Mouse (Mus musculus) intestine, embryonic 16.5 days (tissue): ENCODE data around the gene Stat3. TPM values are rescaled to one million over a fixed set of nuclear protein-coding genes. Genes with fewer than 3 reads are reported as not detected.
A peak's percentile ranks its signal among the peaks of the same experiment; 100 is the strongest.

Experiments
- ATAC-seq: fragments of 200-750 bp; cut with Nextera tagmentation; 2 replicates; pipeline ENCODE4 v1.8.0; 2017; ENCODE audit warnings: moderate TSS enrichment, moderate library complexity
- H3K27ac ChIP-seq: fragments of 300-500 bp; sonication (generic); 2 replicates; pipeline ENCODE4 v1.5.1; 2014; ENCODE audit warnings: mild to moderate bottlenecking, low read length
- H3K27me3 ChIP-seq: fragments of 300-500 bp; sonication (generic); replicated peaks from 2 replicates; pipeline ENCODE4 v1.6.1; 2014; ENCODE audit warnings: low read length, control low read depth, mixed read lengths; ENCODE audit not compliant: control insufficient read depth, insufficient read depth
- H3K36me3 ChIP-seq: fragments of 300-500 bp; sonication (generic); 2 replicates; pipeline ENCODE4 v1.6.1; 2014; ENCODE audit warnings: low read length, control low read depth; ENCODE audit not compliant: control insufficient read depth, insufficient read depth
- H3K4me1 ChIP-seq: fragments of 300-500 bp; sonication (generic); 2 replicates; pipeline ENCODE4 v1.6.1; 2014; ENCODE audit warnings: low read length, control low read depth, mixed read lengths; ENCODE audit not compliant: control insufficient read depth, insufficient read depth
- H3K4me2 ChIP-seq: fragments of 300-500 bp; sonication (generic); 2 replicates; pipeline ENCODE4 v1.6.1; 2014; ENCODE audit warnings: low read depth, low read length, control low read depth
- H3K4me3 ChIP-seq: fragments of 300-500 bp; sonication (generic); 2 replicates; pipeline ENCODE4 v1.5.1; 2014; ENCODE audit warnings: mild to moderate bottlenecking, low read length
- H3K9ac ChIP-seq: fragments of 300-500 bp; sonication (generic); 2 replicates; pipeline ENCODE4 v1.6.1; 2014; ENCODE audit warnings: low read depth, low read length
- H3K9me3 ChIP-seq: fragments of 300-500 bp; sonication (generic); 2 replicates; pipeline ENCODE4 v1.6.1; 2016; ENCODE audit warnings: low read length, control low read depth; ENCODE audit not compliant: control insufficient read depth
- WGBS: fragments of 180-500 bp; shearing (Covaris S2); extraction: QIAGEN DNeasy Blood & Tissue Kit; methylation state at CpG from one replicate; pipeline ENCODE4 v1.1.7; 2014; 5-methylcytosine and 5-hydroxymethylcytosine counted together
- polyA plus RNA-seq: library from polyadenylated mRNA; unstranded; fragments of >200 nt; fragmentation: Nextera tagmentation; extraction: Ambion mirVana; gene quantifications from 2 replicates; pipeline ENCODE4 v1.2.1, GENCODE M21; 2015

Stat3 gene
- polyA plus RNA-seq, 1 experiment from 2014 or later: 48.9 TPM

DNA sequence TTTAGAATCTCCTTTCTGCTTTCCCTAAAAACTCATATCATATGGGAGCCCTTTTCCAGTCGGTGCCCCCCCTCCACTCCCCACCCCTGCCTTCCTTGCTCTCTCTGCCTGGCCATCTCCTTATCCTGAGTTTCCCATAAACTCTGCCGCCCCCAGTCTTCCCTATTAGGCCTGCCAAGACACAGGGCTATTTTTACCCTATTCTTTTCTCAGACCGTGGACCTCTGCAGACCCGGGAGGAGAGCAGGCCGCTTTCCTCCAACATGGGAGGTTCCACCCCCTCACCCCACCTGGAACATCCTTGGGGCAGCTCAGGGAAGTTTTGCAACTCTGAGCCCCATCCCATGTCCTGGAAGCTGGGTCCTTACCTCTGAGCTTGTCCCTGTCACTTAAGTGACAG is 28.0 kb upstream of the Stat3 start:
- no peak overlapping the region for H3K27ac ChIP-seq
- no peaks in the 10 kb centered on the region for H3K27me3 ChIP-seq
- H3K36me3 ChIP-seq: no peaks in the 10 kb centered on the region
- H3K4me1 ChIP-seq: peaks cover 31% of the 10 kb centered on the region
- WGBS: 68% methylated on average over 5 of the region's 5 CpGs
- no peaks in the 10 kb centered on the region for H3K9me3 ChIP-seq
- peak overlapping the region; percentile 88 for H3K4me2 ChIP-seq
- peak overlapping the region; percentile 77; the same call in 1 of the 2 replicates for H3K4me3 ChIP-seq
- H3K9ac ChIP-seq: no peak overlapping the region
- no peak for ATAC-seq

DNA sequence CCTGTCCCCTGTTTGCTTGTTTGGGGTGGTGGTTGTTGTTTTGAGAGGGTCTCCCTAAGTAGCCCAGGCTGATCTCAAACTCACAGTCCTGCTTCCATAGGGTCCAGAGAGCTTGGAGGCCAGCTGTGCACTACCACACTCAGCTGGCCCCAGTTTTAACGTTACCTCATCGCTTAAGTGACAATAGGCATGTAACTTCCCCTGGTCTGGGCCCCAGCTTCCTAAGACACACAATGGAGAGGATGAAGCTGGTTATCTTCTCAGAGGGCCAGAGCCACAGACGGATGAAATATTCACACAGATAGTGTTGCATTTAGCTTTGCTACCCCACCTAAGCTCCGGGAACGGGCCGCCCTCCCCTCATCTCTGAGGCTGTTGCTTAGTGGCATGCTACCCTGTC is 26.4 kb upstream of the Stat3 start:
- no peak for ATAC-seq
- no peak overlapping the region for H3K4me3 ChIP-seq
- peaks cover 31% of the 10 kb centered on the region for H3K4me1 ChIP-seq
- no peak overlapping the region for H3K27ac ChIP-seq
- WGBS: 66% methylated on average over 6 of the region's 6 CpGs
- H3K9ac ChIP-seq: no peak overlapping the region
- H3K27me3 ChIP-seq: no peaks in the 10 kb centered on the region
- no peaks in the 10 kb centered on the region for H3K36me3 ChIP-seq
- H3K4me2 ChIP-seq: no peak overlapping the region
- no peaks in the 10 kb centered on the region for H3K9me3 ChIP-seq

DNA sequence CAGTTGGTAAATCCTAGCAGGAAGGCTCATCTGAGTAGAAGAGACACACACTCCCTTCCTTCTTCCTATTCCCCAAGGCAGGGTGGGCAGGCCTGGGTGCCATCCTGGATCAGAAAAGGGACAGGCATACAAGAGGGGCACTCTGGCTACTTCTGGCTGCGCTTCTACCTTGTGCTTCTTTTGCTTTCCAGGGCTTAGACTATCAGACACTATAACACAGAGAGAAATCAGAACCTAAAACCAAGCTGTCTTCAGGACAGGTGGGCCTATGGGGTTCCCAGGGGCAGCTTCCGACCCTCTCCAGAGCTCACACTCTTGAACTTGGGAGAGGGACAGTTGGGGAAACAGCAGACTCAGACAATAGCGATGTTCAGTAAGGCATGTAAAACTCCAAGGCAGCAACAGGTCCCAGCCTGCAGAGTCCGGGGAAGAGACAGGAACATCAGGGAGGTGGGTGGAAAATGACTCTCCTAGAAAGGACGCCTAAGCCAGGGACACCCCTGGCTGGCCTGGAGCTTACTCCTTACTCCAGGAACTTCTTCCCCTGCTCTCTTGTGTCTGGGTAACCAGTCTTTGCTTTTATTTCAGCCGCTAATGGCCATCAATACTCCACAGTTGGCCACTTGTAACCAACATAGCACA is 25.7 kb upstream of the Stat3 start:
- Histone ChIP-seq H3K9me3 (no peaks in the 10 kb centered on the region), H3K27me3 (no peaks in the 10 kb centered on the region), H3K27ac (no peak overlapping the region), H3K36me3 (no peaks in the 10 kb centered on the region), H3K4me2 (no peak overlapping the region), H3K4me3 (no peak overlapping the region), H3K4me1 (peaks cover 35% of the 10 kb centered on the region), H3K9ac (no peak overlapping the region)
- WGBS: 87% methylated on average over 6 of the region's 6 CpGs
- ATAC-seq: no peak

DNA sequence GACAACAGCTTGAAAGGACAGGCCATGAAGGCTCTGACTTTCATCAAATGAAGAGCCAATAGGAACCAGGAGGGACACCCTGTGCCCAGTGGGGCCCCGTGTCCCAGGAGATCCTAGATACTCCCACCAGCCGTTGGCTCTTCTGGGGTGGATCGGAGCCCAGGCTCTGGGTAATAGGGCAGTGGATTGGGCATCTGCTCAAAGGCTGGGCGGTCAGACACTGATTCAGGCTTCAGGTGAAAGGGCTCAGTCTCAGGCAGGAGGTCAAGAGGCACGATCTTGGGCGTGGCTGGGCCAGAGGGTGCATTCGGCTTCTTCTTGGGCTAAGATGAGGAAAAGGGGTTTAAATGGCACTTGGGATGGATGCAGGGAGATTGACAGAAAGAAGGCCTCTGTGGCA is 24.8 kb upstream of the Stat3 start:
- H3K4me3 ChIP-seq: no peak overlapping the region
- H3K9me3 ChIP-seq: no peaks in the 10 kb centered on the region
- H3K36me3 ChIP-seq: no peaks in the 10 kb centered on the region
- no peak for ATAC-seq
- H3K4me1 ChIP-seq: peaks cover 37% of the 10 kb centered on the region
- H3K4me2 ChIP-seq: no peak overlapping the region
- no peak overlapping the region for H3K9ac ChIP-seq
- H3K27ac ChIP-seq: no peak overlapping the region
- peaks cover 2% of the 10 kb centered on the region; the same call in 1 of the 2 replicates for H3K27me3 ChIP-seq
- 83% methylated on average over 7 of the region's 7 CpGs for WGBS

DNA sequence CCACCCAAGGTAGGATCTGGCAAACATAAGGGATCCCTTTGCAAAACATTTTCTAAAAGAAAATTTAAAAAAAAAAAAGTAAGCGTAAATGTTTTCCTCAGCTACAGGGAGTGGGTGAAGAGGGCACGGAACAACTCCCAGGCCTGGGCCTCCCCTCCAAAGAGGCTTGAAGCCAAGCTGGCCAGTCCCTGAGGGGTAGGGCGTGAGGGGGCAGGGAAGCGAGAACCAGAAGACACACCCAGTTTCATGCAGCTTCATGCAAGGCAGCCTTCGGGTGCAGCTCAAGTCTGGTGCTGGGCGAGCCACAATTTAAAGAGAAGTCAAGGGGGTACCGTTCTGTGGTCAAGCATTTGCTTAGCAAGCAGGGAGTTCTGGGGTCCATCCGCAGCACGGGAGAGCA is 24.3 kb upstream of the Stat3 start:
- Histone ChIP-seq H3K9me3 (no peaks in the 10 kb centered on the region), H3K36me3 (no peaks in the 10 kb centered on the region), H3K4me3 (no peak overlapping the region), H3K27ac (no peak overlapping the region), H3K9ac (no peak overlapping the region), H3K27me3 (peaks cover 6% of the 10 kb centered on the region), H3K4me2 (no peak overlapping the region), H3K4me1 (peaks cover 43% of the 10 kb centered on the region)
- ATAC-seq: no peak
- 69% methylated on average over 9 of the region's 9 CpGs for WGBS

DNA sequence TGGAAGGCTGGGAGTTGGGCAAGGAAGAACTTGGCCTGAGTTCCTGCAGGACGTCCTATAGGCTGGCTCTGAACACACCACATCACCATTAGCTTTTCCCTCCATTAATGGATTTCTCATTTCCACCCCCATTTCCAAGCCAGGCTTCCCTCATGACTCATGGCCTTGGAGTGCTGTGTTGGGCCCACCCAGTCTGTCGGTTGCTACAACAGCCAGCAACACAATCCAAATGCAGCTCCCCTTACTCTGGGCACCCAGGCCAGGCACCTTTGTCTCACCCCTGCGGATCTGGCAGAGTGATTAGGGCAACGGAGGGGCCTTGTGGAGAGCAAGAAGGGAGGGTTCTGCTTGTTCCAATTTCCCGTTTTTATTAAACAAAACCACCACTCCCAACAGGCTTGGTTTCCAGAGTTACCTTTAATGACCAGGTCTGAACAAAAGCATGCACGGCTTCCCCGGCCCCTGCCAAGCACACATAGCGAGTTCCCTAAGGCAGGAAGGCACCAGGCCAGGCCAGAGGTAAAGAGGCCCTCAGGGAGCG is 23.1 kb upstream of the Stat3 start:
- peak overlapping the region; percentile 27; the same call in 1 of the 2 replicates for H3K9ac ChIP-seq
- 50% methylated on average over 9 of the region's 9 CpGs for WGBS
- peaks cover 39% of the 10 kb centered on the region for H3K4me1 ChIP-seq
- no peaks in the 10 kb centered on the region for H3K36me3 ChIP-seq
- no peaks in the 10 kb centered on the region for H3K9me3 ChIP-seq
- no peak overlapping the region for H3K4me3 ChIP-seq
- H3K27ac ChIP-seq: peak overlapping the region; percentile 57
- peaks cover 8% of the 10 kb centered on the region for H3K27me3 ChIP-seq
- H3K4me2 ChIP-seq: no peak overlapping the region
- peak; percentile 53 for ATAC-seq

DNA sequence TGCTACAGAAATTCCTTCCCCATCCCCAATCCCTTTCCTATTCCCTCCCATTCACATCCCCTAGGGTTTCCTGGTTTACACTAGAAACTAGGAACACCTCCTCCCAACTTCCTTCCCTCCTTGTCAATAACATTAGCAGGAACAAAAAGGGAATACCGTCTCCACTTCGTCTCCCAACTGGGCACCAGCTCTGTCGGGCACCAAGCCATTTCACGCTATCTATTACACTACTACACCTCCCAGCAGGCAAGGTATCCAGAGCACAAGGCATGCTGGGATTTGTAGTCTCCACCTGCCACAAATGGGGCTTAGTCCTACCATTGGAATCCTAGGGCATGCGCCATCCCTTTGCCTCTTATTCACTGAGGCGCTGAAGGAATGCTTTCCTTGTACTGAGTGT is 21.2 kb upstream of the Stat3 start:
- H3K9ac ChIP-seq: no peak overlapping the region
- no peak overlapping the region for H3K4me2 ChIP-seq
- WGBS: 27% methylated on average over 6 of the region's 6 CpGs
- peak overlapping the region; percentile 26; the same call in 1 of the 2 replicates for H3K27ac ChIP-seq
- H3K4me1 ChIP-seq: peaks cover 36% of the 10 kb centered on the region
- no peaks in the 10 kb centered on the region for H3K9me3 ChIP-seq
- no peak overlapping the region for H3K4me3 ChIP-seq
- H3K27me3 ChIP-seq: peaks cover 8% of the 10 kb centered on the region
- ATAC-seq: peak; percentile 43; the same call in 1 of the 2 replicates
- 0 out of 2 replicates have a peak, but pooled peaks cover 2% of the 10 kb centered on the region for H3K36me3 ChIP-seq

DNA sequence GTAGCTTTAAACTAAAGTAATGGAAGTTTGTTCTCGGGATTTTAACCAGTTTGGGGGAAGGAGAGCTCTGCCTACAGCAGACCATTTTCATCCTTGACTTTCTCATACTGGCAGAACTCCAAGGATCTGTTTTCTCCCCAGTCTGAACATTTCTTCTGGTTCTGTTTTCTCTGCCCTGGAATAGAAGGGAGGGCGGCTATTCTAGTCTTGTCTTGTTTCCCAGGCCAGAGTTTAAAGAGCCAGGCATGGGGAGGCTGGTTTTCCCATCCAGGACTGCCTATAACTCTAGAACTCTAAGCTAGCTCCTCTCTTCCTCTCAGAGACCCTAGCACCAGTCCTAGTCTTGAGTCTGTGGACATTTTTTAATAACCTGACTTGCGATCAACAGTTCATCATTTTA is 20.5 kb upstream of the Stat3 start:
- WGBS: 29% methylated on average over 3 of the region's 3 CpGs

DNA sequence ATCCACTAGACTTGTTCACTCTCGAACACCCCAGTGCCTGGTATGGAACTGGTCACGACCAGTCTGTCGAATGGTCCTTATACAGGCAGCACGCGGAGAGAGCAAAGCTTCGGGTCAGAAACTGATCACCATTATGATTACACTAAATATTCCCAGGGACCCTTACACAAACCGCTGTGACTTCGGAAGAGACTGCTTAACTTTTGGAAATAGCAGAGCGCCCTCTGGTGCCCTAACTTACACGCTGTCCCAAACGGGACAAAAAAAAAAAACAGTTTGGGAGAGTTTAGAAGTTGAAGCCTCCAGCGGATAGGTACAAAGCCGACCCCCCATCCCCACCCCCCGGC is 20.1 kb upstream of the Stat3 start:
- peaks cover 36% of the 10 kb centered on the region for H3K4me1 ChIP-seq
- ATAC-seq: 0 out of 2 replicates have a peak, but pooled peaks have one; percentile 16
- no peaks in the 10 kb centered on the region for H3K9me3 ChIP-seq
- peak overlapping the region; percentile 36 for H3K4me2 ChIP-seq
- H3K36me3 ChIP-seq: 0 out of 2 replicates have a peak, but pooled peaks cover 2% of the 10 kb centered on the region
- H3K4me3 ChIP-seq: peak overlapping the region; percentile 16; the same call in 1 of the 2 replicates
- H3K9ac ChIP-seq: 0 out of 2 replicates have a peak overlapping the region, but pooled peaks have one; percentile 17
- H3K27me3 ChIP-seq: peaks cover 8% of the 10 kb centered on the region
- H3K27ac ChIP-seq: no peak overlapping the region; the same call in 1 of the 2 replicates
- 6% methylated on average over 14 of the region's 14 CpGs for WGBS

More for the DNA sequence above, 20.5 kb upstream of the Stat3 start:
- 0 out of 2 replicates have a peak, but pooled peaks cover 2% of the 10 kb centered on the region for H3K36me3 ChIP-seq
- H3K4me2 ChIP-seq: no peak overlapping the region
- peaks cover 36% of the 10 kb centered on the region for H3K4me1 ChIP-seq
- peak overlapping the region; percentile 46 for H3K27ac ChIP-seq
- ATAC-seq: no peak
- H3K9ac ChIP-seq: no peak overlapping the region
- no peak overlapping the region for H3K4me3 ChIP-seq
- peaks cover 8% of the 10 kb centered on the region for H3K27me3 ChIP-seq
- H3K9me3 ChIP-seq: no peaks in the 10 kb centered on the region
